Mouse (Mus musculus) frontal cortex, postnatal 36 days (tissue): ENCODE results near the gene Klhdc3.

Source experiments
- DNase-seq, 2 experiments: peaks; one replicate each; pipeline ENCODE4 v3.0.0; 2022; ENCODE audit warnings: low spot score in 2 of 2

Gene Klhdc3

DNA sequence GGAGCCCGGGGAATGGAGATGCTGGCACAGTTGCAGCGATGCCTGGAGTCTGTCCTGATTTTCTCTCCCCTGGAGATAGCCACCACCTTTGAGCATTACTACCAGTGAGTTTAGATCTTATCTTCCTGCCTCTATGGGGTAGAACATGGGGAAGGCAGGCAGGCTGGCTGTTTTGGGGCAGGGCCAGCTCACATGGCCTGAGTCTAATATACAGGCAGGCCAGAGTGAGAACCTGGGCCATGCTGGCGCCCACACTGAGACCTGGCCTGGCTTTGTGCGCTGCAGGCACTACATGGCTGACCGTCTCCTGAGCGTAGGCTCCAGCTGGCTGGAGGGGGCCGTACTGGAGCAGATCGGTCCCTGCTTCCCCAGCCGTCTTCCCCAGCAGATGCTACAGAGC is 19.4 kb downstream of the Klhdc3 start:
- no peak for DNase-seq

DNA sequence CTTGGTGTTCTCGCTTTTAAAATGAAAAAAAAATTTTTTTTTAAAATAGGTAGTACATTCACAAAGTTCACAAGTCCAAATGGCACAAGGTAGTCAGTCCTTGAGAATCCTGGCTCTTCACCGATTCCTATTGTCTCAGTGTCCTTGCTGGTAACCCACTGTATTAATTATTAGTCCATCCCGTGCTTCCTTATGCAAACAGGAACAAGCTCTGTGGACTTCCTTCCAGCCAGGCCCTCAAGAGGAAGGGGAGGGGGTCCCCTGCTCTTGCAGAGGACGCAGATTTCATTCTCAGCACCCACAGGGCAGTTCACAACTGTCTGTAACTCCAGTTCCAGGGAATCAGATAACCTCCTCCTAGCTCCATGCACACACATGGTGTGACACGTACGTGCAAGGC is 24.7 kb downstream of the Klhdc3 start:
- DNase-seq: no peak

DNA sequence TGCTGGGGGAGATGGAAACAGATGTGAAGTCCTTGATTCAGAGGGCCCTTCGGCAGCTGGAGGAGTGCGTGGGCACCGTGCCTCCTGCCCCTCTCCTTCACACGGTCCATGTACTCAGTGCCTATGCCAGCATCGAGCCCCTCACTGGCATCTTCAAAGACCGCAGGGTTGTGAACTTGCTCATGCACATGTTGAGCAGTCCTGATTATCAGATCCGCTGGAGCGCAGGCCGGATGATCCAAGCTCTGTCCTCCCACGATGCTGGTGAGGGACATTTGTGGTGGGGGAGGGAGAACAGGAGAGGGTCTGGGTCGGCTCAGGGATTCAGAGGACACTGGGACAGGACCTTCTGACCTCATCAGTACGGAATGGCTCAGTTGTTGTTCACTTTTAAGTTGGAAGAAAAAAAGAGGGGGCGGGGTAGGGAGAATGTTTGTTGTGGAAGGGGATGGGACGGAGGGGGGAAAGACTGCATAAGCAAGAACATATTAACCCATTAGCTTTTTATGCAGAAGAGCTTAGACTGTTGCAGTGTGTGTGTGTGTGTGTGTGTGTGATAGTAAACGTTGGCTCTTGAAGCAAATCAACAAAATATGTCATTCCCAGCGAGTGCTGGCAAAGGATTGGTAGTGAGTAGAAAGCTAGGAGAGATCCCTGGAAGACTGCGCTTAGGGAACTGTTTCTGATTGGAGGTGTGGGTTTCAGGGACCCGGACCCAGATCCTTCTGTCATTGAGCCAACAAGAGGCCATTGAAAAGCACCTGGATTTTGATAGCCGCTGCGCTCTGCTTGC is 28.8 kb downstream of the Klhdc3 start:
- no peak for DNase-seq

DNA sequence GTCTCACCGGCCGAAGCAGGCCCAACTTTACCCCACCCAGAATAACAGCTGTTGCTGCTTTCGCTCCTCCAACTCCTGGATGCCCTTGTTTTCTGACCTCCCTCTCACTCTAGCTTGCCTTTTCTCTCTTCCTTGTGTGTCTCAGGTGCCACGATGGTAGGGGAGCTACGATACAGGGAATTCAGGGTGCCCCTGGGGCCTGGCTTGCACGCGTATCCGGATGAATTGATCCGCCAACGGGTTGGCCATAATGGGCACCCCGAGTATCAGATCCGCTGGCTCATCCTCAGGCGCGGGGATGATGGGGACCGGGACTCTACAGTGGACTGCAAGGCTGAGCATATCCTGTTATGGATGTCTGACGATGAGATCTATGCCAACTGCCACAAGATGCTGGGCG is 29.4 kb downstream of the Klhdc3 start:
- no peak for DNase-seq

DNA sequence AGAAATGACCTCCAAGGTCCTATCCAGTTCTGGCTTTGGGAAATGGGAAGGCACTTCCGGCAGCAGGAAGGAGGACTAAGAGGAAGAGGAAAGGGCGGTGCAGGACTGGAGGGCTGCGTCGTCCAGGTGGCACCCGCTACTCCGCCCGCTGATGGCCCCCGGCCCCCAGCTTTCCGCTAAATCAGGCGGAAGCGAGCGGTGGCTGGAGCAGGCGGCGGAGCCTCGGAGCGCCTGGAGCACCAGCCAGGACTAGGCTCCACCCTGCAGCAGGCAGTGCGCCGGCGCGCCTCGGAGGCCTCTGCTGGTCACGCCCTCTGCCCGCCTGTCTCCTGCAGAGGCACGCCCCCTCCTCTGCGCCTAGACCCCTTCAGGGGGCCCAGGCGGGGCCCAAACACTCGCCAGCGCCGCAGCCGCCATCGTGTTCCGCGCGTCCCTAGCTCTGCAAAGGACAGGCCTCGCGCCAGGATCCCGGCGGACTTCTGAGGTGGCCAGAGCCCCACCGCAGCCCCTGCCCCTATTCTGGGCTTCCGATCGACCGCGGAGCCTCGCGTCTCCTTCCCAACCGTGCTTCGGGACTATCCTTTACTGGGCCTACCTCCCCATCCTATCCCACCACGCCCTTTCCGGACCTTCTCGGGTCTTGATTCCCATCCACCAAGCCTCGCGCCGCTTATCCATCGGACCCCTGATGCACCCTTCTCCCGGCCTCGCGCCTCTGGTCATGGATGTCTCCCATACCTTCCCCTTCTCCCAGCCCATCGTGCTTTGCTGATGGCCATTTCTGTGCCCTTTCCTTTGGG is 30.3 kb downstream of the Klhdc3 start, which contains the start of gene Cul7:
Gene Cul7 (plus strand): TSS at position 106 of the 800 bp plus-strand sequence.
- DNase-seq: peak; percentile 88 to 90

DNA sequence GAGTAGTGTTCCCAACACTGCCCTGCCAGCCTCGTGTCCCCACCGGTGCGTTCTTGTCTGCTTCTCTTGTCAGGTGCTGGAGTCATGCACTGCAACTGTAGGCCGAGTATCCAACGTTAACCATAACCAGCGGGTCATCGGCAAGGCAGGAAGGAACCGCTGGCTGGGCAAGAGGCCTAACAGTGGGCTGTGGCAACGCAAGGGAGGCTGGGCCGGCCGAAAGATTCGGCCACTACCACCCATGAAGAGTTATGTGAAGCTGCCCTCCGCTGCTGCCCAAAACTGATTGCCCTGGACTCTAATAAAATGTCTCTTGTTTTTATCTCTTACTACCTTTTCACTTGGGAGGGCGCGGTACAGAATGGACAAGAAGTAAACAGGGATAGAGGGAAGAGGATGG is 30.9 kb downstream of the Klhdc3 start:
- DNase-seq: no peak

DNA sequence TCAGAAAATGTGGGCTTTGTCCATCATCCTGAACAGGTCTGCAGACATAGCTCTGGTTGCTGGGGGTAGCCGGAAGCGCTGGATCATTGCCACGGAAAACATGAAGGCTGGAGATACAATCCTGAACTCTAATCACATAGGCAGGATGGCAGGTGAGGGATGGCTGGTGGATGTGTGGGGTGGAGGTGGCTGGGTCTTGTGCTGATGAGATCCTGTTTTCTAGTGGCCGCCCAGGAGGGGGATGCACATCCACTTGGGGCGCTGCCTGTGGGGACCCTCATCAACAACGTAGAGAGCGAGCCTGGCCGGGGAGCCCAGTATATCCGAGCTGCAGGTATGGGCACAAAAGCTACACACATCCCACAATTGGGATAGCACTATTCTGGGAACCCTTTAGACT is 32.3 kb downstream of the Klhdc3 start:
- no peak for DNase-seq

DNA sequence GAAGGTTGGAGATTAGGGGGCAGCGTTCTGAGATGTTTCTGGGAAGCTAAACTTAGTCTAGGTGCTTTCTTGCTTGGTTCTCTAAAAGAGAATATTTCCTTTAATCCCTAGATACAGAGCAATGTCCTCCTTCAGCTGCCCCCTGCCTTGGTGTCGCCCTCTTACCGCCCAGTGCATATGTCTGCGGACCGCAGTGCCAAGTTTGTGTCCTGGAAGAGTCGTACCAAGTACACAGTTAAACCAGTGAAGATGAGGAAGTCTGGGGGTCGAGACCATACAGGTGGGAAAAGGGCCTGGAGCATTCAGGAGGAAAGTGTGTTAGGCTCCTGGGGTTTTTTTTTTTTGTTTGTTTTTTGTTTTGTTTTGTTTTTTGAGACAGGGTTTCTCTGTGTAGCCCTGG is 33.4 kb downstream of the Klhdc3 start:
- DNase-seq: no peak

DNA sequence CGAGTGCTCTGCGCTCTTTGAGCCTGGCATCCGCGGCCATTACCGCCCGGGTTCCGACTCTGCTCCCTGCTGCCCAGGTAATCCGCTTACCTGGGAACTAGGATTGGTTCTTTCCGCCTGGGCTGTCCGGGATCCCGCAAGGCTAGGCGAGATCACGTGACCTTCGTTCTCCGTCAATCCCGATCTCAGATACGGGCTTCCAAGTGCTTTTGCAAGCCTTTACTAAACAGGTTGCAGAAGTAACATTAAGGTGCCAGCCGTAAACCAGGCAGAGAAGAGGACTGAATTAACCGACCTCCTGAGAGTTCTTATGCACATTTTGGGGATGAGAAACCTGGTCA is 34.4 kb downstream of the Klhdc3 start:
- DNase-seq: no peak

DNA sequence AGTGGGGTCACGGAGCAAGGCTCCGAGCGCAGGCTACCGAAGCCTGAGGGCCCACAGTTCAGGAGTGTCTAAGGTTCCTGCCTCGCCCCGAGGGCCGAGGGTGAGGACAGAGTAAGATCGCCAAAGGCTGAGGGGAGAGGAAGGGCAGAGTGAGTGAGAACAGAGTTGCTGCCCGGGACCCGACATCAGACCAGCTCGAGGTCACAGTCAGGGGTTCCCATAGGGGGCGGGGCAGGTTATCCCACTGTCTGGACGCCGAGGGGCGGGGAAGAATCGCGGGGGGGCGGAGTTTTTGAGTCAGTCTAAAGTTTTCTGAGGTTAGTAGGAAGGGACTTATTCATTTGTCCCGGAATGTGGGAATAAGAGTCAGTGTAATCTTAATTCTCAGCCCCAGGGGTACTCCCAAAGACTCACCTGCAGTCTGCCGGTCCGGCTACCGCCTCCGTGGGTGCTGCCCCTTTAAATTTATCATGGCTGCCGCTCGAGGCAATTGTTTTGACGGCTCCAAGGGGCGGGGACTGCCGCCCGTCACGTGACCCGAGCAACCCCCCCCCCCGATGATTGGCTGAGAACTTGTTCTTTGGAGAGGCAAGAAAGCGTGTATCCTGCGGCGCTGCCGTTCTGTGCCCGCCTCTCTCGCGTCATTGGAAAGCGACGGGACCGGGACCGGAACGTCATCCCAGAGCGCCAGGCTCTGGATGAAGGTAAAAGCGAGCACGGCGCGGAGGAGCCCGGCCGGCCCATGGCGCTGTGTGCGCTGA is 35.0 kb downstream of the Klhdc3 start, which contains the start of the genes Klc4 and Mrpl2:
Gene Klc4 (minus strand): TSS at position 462 of the 761 bp plus-strand sequence.
Gene Mrpl2 (plus strand): TSS at position 669 of the 761 bp plus-strand sequence.
- peak; percentile 99 to 100 for DNase-seq

DNA sequence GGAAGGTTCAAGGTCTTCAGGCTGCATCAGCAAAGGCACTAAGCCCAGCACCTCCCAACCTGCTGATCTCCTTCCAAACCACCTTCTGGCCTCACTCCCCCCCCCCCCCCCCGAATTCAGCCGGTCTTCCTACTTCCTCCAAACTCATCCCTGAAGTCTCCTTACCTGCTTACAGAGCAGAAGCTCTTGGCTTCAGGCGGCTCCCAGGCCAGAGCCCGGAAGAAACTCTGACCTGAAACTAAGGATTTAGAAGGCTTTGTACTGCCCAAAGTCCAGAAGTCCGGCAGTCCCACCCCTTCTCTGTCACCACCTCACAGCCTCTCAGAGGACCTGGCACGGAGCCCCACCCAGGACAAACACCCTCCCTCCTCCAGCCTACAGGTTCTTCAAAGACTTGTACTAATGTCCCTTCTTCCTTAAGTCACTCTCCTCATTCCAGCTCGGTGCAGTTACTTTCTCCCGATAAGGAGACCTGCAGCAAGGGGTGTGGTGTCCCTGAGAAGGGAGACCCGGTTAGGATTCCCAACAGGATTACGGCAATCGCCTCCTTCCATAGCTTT is 35.7 kb downstream of the Klhdc3 start:
- DNase-seq: peak in 1 of 2 experiments; percentile 24

DNA sequence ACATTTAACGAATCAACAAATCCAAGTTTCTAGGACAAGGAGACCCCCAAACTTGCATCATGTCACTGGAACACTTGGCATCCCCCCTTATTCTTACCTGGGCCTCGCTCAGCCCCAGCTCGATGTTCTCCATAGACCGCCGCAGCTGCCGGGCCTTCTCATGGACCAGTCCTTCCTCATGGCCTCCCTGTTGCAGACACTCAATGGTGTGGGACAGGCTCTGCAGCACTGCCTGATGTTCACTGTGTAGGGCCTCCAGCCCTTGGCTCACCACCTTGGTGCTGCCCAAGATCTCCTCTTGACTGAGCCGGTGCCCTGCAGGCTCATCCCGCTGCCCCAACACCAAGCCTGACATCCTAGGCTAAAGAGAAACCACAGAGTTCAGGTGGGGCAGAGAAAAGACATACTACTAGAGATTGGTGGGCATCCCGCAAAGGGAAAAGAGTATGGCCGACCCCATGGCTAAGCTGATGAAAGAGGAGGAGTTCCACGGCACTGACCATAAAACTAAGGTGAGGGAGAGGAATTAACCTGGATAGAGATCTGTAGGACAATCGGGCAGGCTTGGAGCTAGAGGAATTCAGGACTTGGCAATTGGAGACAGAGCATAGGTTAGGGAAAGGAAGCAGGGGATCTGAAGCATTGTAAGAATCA is 36.4 kb downstream of the Klhdc3 start:
- no peak for DNase-seq

DNA sequence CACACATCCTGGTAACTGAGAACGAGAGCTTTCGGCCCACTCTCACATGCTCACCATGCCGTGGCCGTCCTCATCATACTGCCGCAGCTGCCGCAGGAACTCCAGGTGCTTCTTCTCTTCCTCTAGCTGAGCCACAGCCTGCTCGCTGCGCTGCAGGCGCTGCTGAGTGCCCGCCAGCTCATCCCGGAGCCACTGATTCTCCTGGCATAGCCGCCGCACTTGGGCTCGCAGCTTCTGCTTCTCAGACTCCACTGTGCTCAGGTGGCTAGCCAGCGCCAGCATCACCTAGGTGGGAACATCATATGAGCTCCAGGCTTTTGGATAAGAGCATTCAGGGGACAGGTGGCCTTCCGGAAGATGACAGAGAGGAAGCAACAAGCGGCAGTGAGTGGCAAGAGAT is 38.7 kb downstream of the Klhdc3 start:
- DNase-seq: no peak

DNA sequence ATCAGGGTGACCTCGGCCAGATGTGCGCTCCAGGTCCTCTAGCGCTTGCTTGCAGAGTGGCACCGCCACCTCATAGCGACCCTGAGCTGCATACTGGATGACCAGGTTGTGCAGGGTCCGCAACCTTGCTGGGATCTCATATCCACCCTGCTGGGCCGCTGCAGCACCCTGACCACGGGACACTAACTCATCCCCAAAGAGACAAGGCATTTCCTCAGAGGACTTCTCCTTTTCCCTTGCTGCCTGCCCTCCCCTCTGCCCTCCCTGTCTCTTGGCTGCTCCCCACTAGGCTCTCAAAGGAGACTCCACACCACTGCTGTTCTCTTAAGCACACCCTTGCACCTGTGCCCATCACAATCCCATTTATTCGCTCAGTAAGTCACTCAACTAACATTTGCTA is 40.8 kb downstream of the Klhdc3 start:
- DNase-seq: no peak

DNA sequence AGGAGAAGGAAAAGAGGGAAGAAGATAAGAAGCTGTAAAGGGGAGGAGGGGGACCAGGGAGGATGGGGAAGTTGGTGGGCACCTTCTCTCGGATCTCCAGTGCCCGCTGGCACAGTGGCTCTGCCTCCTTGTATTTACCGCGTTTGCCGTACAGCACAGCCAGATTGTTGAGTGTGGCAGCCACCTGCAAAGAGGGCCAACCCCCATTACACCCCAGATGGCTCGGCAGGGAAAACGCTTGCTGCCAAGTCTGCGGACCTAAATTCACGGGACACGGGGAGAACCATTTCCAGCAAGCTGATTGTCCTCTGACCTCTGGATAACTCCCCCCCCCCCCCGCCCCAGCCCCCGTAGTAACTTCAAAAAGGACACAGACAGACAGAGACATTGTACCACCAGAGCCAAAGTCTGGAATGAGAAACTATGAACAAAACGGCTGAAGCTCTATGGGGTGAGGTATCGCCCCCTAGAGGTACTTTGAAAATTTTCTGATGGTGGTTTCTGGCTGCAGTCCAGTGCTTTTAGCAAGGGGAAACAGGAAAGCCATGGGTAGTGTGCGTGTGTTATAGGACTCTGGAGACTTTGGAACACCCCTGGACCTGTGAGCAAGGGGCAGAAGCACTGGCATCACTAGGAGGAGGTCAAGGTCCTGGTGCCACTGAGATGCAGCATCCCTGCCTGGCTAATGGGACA is 43.7 kb downstream of the Klhdc3 start:
- peak; percentile 67 to 80 for DNase-seq

DNA sequence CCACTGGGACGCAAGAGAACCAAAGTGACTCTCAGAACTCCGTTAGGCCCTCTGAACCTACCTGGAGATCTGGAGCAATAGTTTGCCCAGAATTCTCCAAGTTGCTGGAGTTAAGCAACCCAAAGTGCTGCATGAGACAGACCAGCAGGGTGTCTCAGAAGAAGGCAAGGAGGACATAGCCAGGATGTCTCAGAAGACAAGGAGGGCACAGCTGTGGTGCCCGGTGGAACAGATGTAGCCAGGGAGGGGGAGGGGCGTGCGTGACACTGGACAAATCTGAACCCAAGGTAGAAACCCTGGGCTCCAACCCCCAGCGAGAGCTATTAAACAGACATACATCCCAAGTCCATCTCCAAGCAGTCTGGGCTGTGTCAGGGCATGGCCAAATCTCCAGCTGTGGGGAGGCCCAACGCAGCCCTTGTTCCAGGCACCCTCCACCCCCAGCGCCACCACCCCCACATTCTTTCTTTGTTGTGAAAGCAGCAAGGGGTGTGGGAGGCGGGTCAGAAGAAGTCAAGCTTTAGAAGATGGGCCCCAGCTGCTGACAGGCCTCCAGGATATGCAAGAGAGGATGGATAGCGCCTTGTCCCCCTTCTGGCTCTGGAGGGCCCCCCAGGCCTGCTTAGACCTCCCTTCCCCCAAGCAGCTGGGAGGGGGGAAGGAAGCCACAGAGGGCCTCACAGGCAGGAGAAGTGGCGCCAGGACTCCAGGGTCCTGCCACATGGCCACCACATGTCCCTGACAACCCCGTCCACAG is 50.9 kb downstream of the Klhdc3 start:
- DNase-seq: no peak

DNA sequence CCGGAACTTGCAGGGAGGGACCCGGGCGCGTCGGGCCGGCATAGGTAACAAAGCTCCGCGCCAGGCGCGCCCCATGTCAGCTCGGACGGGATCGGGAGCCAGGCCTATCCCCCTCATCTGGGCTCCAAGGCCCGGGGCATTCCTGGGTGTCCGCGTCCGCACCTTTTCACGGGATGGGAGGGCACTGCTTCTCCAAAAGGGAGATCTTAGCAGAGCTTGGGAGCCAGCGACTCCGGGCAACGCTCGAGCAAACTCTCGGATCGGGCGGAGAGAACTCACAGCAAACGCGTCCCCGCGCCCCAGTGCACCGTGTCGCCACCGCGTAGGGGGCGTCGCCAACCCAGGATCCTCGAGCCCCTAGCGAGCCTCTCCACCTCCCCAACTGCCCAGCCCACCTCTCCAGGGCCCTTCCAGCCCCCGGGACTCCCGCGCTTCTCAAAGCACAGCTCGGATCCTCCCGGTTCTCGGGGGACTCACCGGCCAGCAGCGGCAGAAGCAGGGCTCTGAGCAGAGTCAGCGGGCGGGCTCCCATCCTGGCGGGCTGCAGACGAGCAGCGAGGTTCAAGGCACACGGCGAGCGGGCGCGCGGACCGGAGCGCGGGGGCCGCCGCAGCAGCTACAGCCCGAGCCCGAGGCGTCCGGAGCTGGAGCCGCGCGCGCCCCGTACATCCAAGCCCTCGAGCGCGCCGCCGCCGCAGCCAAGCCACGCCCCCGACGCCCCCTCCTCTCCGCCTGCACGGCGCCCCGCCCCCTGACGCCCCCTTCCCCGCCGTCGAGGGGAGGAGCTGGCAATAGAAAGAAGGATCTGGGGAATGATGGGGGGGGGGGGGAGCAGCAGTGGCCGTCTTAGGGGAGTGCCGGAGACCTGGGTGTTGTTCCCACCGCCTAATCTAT is 51.7 kb downstream of the Klhdc3 start, which contains the start of gene Ptk7:
Gene Ptk7 (minus strand): TSS at position 714 of the 894 bp plus-strand sequence.
- peak; percentile 49 to 53 for DNase-seq

DNA sequence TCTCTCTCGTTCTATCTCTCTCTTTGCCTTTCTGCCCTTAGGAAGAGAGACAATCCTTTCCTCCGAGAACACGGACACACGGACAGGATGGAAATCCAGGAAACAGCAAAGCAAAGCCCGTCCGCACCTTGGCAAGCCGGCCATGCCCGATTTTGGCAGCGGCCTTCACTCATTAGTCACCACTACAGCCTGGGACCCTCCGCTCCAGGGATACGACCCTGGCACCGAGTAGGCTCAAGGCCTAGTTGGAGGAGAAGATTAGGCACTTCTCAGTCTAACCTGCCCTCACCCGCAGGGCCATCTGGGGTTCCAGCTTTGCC is 52.3 kb downstream of the Klhdc3 start:
- no peak for DNase-seq

DNA sequence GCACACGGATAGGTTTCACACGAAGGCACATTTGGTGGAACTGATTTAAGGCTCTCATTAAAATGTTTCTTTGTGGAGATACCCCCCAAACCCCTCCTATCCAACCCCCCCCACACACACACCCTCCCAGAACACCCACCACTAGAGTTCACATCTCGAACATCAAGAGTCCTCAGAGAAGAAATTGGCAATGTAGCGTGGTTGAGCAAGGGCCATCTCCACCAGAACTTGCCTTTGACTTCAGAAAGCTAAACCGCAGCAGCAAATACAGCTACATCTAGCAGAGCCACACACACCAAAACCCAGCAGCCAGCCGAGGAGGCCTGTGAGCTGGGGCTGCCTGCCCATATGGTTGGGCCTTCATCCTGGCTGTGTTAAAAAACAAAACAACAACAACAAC is 53.3 kb downstream of the Klhdc3 start:
- no peak for DNase-seq
